Mouse (Mus musculus): ENCODE results near the gene Sirt2.

GRCm38 (mm10) chr7:28761907-28762306, 4.6 kb upstream of the Sirt2 start:
- TF ChIP-seq CTCF (IDR thresholded peaks at IDR 0.05; ENCODE audit: borderline replicate concordance, control insufficient read depth, extremely low read depth, insufficient read depth, low read length, poor library complexity) (no peak), POLR2A (IDR thresholded peaks at IDR 0.05; ENCODE audit: control insufficient read depth, extremely low read depth, insufficient read depth, low read length, poor library complexity) (no peak)
